Comparison of ENCODE assay signal across 20 mouse cellular contexts in the genomic region with DNA sequence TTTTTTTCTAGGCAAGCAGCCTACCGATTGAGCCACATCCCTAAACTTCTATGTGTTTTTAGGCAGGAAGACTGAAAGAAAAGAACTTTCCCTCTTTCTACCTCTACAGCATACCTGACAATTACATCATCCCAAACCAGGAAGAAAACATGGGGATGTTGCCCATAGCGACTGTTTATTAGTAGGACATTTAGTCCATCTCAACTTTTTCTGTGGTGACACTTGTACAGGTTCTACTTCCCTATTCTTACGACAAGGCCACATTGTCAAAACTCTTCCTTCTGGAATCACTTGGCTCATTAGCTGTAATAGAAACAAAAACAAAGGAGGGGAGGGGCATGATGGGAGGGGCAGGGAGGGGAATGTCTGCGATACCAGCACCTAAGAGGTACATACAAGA. TPM values are rescaled to one million over a fixed set of nuclear protein-coding genes. Genes with fewer than 3 reads are reported as not detected.
A peak's percentile ranks its signal among the peaks of the same experiment; 100 is the strongest.
DNase-seq lines count a peak whose midpoint lies in the region; ATAC-seq and TF ChIP-seq lines count a peak whose summit lies in the region.
"Had no signal": no experiment of that assay in that cellular context is flagged by ENCODE, and none has a peak within 500 bp of the region (broad histone marks: within the 10 kb centered on the region; RNA-seq: fewer than 3 reads in every experiment).

No protein-coding gene starts in this region.

- WGBS in macrophage (ENCODE audit: missing documents) = 43% methylated on average over 3 of the region's 4 CpGs

- H3K4me3 ChIP-seq in bone marrow macrophage, adult 2 months (ENCODE audit: insufficient read depth, low read length) = no peak overlapping the region
- no peak overlapping the region for H3K4me3 ChIP-seq in macrophage (ENCODE audit: inconsistent target)
- H3K4me3 ChIP-seq: embryonic facial prominence, embryonic 13.5 days; forebrain, embryonic 12.5 days; heart, embryonic 13.5 days; hindbrain, embryonic 15.5 days had no signal

- DNase-seq in lung, postnatal 25 days (ENCODE audit: low spot score) = peak; percentile 43
- no peak for DNase-seq in lung, postnatal 14 days
- DNase-seq in urinary bladder, postnatal 4 days (ENCODE audit: low spot score in 2 of 2) = no peak
- no peak for DNase-seq in urinary bladder, adult 2 months (ENCODE audit: low spot score)
- DNase-seq: adrenal gland, adult 8-10 months; adrenal gland, postnatal 36 days; cerebellum, adult 11 months; cerebellum, adult 9-10 months; cerebellum, postnatal 25 days; gastrocnemius, postnatal 25 days; heart, adult 11 months; heart, postnatal 36 days had no signal

- no peak for TF ChIP-seq POLR2A in bone marrow macrophage, adult 2 months (IDR thresholded peaks at IDR 0.05; ENCODE audit: borderline replicate concordance, low read depth, low read length)

- H3K36me3 ChIP-seq in macrophage (ENCODE audit: inconsistent target) = no peaks in the 10 kb centered on the region
- H3K36me3 ChIP-seq: embryonic facial prominence, embryonic 13.5 days; forebrain, embryonic 12.5 days; heart, embryonic 13.5 days; hindbrain, embryonic 15.5 days had no signal

- ATAC-seq in neutrophil, adult 5-6 weeks (ENCODE audit: extremely low read depth, insufficient number of reproducible peaks, low FRiP score, poor library complexity, severe bottlenecking) = peak; percentile 13
- ATAC-seq: forebrain, embryonic 16.5 days had no signal

- H3K79me2 ChIP-seq in macrophage (ENCODE audit: inconsistent target) = no peaks in the 10 kb centered on the region

- H3K4me1 ChIP-seq in bone marrow macrophage, adult 2 months (ENCODE audit: control insufficient read depth, insufficient read depth, low read length) = peaks cover 77% of the 10 kb centered on the region
- H3K4me1 ChIP-seq: forebrain, embryonic 12.5 days; hindbrain, embryonic 15.5 days had no signal

- no peak for TF ChIP-seq CTCF in bone marrow macrophage, adult 2 months (IDR thresholded peaks at IDR 0.05; ENCODE audit: low read depth, low read length)

- peak overlapping the region; percentile 73 for H3K27ac ChIP-seq in bone marrow macrophage, adult 2 months (ENCODE audit: insufficient read depth, low read depth, low read length)
- peak overlapping the region; percentile 87; the same call in 1 of the 2 replicates for H3K27ac ChIP-seq in macrophage
- H3K27ac ChIP-seq: embryonic facial prominence, embryonic 13.5 days; forebrain, embryonic 12.5 days; heart, embryonic 13.5 days; hindbrain, embryonic 15.5 days had no signal

RNA-seq across cellular contexts. Expression of gene Gpcpd1, which starts 12.6 kb away (rescaled TPM):
- 31.0 and 35.2 TPM in 2 replicates for polyA plus RNA-seq in bone marrow macrophage, adult 2 months (2012; ENCODE audit: insufficient read depth, insufficient read length, missing spikeins)
- total RNA-seq in macrophage (2018; cell fraction: chromatin; rRNA removed) = 100 to 1,000 TPM in 23 of 26 experiments, 10 to 100 TPM in 3; 31.2 to 298 (median 216) TPM
- total RNA-seq in macrophage (2018; cell fraction: cytosol; rRNA removed) = 10 to 100 TPM; 34.0 to 61.6 (median 45.3) TPM
- total RNA-seq in macrophage (2018; cell fraction: nucleus; rRNA removed) = 100 to 1,000 TPM in 18 of 26 experiments, 10 to 100 TPM in 8; 32.5 to 240 (median 113) TPM
- 32.8 to 48.7 TPM (median 39.6 TPM) in 3 replicates for polyA plus RNA-seq in macrophage (2018)
- 559 and 604 TPM in 2 replicates for total RNA-seq in neutrophil, adult 5-6 weeks (2017)
- 24.2 and 25.6 TPM in 2 replicates for polyA plus RNA-seq in urinary bladder, adult 2 months (2012; rRNA removed)
